Mouse (Mus musculus) hindbrain, embryonic 14.5 days (tissue): ENCODE measurements at regions not wholly inside any gene's neighbourhood (a gene's known extent, or its start where the extent isn't known, plus 50 kb on each side); places are given as distances from the start of the nearest gene placed in this dataset.

ENCODE experiments used
- ATAC-seq: fragments of 200-750 bp; cut with Nextera tagmentation; 2 replicates; pipeline ENCODE4 v1.8.0; 2017; ENCODE audit warnings: moderate number of reproducible peaks, mild to moderate bottlenecking, moderate TSS enrichment, moderate library complexity; ENCODE audit not compliant: low FRiP score
- DNase-seq: peaks from one replicate; pipeline ENCODE4 v3.0.0-alpha.2; 2015; ENCODE audit warnings: low spot score
- H3K27ac ChIP-seq: fragments of 300-500 bp; sonication (generic); 2 replicates; pipeline ENCODE4 v1.5.1; 2014; ENCODE audit warnings: mild to moderate bottlenecking, moderate library complexity
- H3K27me3 ChIP-seq: fragments of 300-500 bp; sonication (generic); 2 replicates; pipeline ENCODE4 v1.6.1; 2014; ENCODE audit warnings: mild to moderate bottlenecking, low read length, mixed read lengths; ENCODE audit not compliant: control insufficient read depth, insufficient read depth
- H3K36me3 ChIP-seq: fragments of 300-500 bp; sonication (generic); replicated peaks from 2 replicates; pipeline ENCODE4 v1.6.1; 2014; ENCODE audit not compliant: control insufficient read depth, insufficient read depth
- H3K4me1 ChIP-seq: fragments of 300-500 bp; sonication (generic); replicated peaks from 2 replicates; pipeline ENCODE4 v1.6.1; 2014; ENCODE audit warnings: antibody characterized with exemption, low read length, mixed read lengths; ENCODE audit not compliant: control insufficient read depth, insufficient read depth
- H3K4me2 ChIP-seq: fragments of 300-500 bp; sonication (generic); replicated peaks from 2 replicates; pipeline ENCODE4 v1.6.1; 2014; ENCODE audit warnings: mild to moderate bottlenecking, moderate library complexity
- H3K4me3 ChIP-seq: fragments of 300-500 bp; sonication (generic); replicated peaks from 2 replicates; pipeline ENCODE4 v1.5.1; 2014; ENCODE audit warnings: mild to moderate bottlenecking, low read length
- H3K9ac ChIP-seq: fragments of 300-500 bp; sonication (generic); 2 replicates; pipeline ENCODE4 v1.6.1; 2014
- H3K9me3 ChIP-seq: fragments of 300-500 bp; sonication (generic); 2 replicates; pipeline ENCODE4 v1.6.1; 2016; ENCODE audit warnings: low read length; ENCODE audit not compliant: control insufficient read depth
- WGBS: fragments of 180-500 bp; shearing (Covaris S2); extraction: QIAGEN DNeasy Blood & Tissue Kit; methylation state at CpG from one replicate; pipeline ENCODE4 v1.1.7; 2014; 5-methylcytosine and 5-hydroxymethylcytosine counted together

GRCm38 (mm10) chr16:73404509-73404908, 1007.1 kb downstream of the Robo2 start:
- DNase-seq (no peak), ATAC-seq (no peak)
- WGBS = 64% methylated on average over 3 of the region's 3 CpGs
- H3K27me3 ChIP-seq = no peaks in the 10 kb centered on the region
- no peak overlapping the region for H3K27ac ChIP-seq
- H3K4me3 ChIP-seq = no peak overlapping the region
- H3K9ac ChIP-seq = no peak overlapping the region
- H3K4me2 ChIP-seq = no peak overlapping the region
- no peaks in the 10 kb centered on the region for H3K9me3 ChIP-seq
- no peaks in the 10 kb centered on the region; the same call in 1 of the 2 replicates for H3K4me1 ChIP-seq
- no peaks in the 10 kb centered on the region for H3K36me3 ChIP-seq

GRCm38 (mm10) chr16:73404099-73404498, 1007.5 kb downstream of the Robo2 start:
- Histone ChIP-seq H3K36me3 (no peaks in the 10 kb centered on the region), H3K27ac (0 out of 2 replicates have a peak overlapping the region, but pooled peaks have one; percentile 26), H3K4me2 (no peak overlapping the region), H3K27me3 (no peaks in the 10 kb centered on the region), H3K4me1 (no peaks in the 10 kb centered on the region; the same call in 1 of the 2 replicates), H3K9me3 (no peaks in the 10 kb centered on the region), H3K4me3 (no peak overlapping the region), H3K9ac (no peak overlapping the region)
- 56% methylated on average over 3 of the region's 3 CpGs for WGBS
- no peak for ATAC-seq
- DNase-seq = no peak

- Histone ChIP-seq H3K9me3 (no peaks in the 10 kb centered on the region), H3K27ac (no peak overlapping the region), H3K36me3 (no peaks in the 10 kb centered on the region), H3K4me2 (no peak overlapping the region), H3K4me1 (no peaks in the 10 kb centered on the region), H3K4me3 (no peak overlapping the region), H3K27me3 (no peaks in the 10 kb centered on the region), H3K9ac (no peak overlapping the region)
- WGBS = 76% methylated on average over 2 of the region's 2 CpGs
- DNase-seq = no peak
- ATAC-seq = no peak
Measured at GRCm38 (mm10) chr16:73379056-73379455, 1032.6 kb downstream of the Robo2 start.

GRCm38 (mm10) chr16:73374608-73375165, 1036.9 kb downstream of the Robo2 start:
- ATAC-seq = peak; percentile 73; the same call in 1 of the 2 replicates
- H3K4me2 ChIP-seq = no peak overlapping the region
- H3K27ac ChIP-seq = peak overlapping the region; percentile 57
- 39% methylated on average over 3 of the region's 3 CpGs for WGBS
- H3K4me1 ChIP-seq = no peaks in the 10 kb centered on the region
- no peaks in the 10 kb centered on the region for H3K36me3 ChIP-seq
- H3K9ac ChIP-seq = no peak overlapping the region
- H3K9me3 ChIP-seq = peaks cover 4% of the 10 kb centered on the region; the same call in 1 of the 2 replicates
- H3K4me3 ChIP-seq = no peak overlapping the region
- DNase-seq = no peak
- no peaks in the 10 kb centered on the region for H3K27me3 ChIP-seq

GRCm38 (mm10) chr16:73368607-73369233, 1042.9 kb downstream of the Robo2 start:
- Histone ChIP-seq H3K27me3 (no peaks in the 10 kb centered on the region), H3K4me3 (no peak overlapping the region), H3K9me3 (peaks cover 4% of the 10 kb centered on the region; the same call in 1 of the 2 replicates), H3K4me2 (no peak overlapping the region), H3K4me1 (0 out of 2 replicates have a peak, but pooled peaks cover 11% of the 10 kb centered on the region), H3K27ac (peak overlapping the region; percentile 29), H3K36me3 (no peaks in the 10 kb centered on the region), H3K9ac (peak overlapping the region; percentile 2; the same call in 1 of the 2 replicates)
- WGBS = 38% methylated on average over 10 of the region's 10 CpGs
- no peak for ATAC-seq
- no peak for DNase-seq

GRCm38 (mm10) chr16:73367926-73368325, 1043.7 kb downstream of the Robo2 start:
- Histone ChIP-seq H3K4me1 (0 out of 2 replicates have a peak, but pooled peaks cover 11% of the 10 kb centered on the region), H3K36me3 (no peaks in the 10 kb centered on the region), H3K9me3 (peaks cover 4% of the 10 kb centered on the region; the same call in 1 of the 2 replicates), H3K9ac (no peak overlapping the region), H3K27ac (0 out of 2 replicates have a peak overlapping the region, but pooled peaks have one; percentile 38), H3K27me3 (no peaks in the 10 kb centered on the region), H3K4me3 (no peak overlapping the region), H3K4me2 (no peak overlapping the region)
- 74% methylated on average over 5 of the region's 5 CpGs for WGBS
- no peak for DNase-seq
- no peak for ATAC-seq

GRCm38 (mm10) chr16:73367226-73367840, 1044.3 kb downstream of the Robo2 start:
- Histone ChIP-seq H3K27me3 (no peaks in the 10 kb centered on the region), H3K4me3 (no peak overlapping the region), H3K4me1 (0 out of 2 replicates have a peak, but pooled peaks cover 11% of the 10 kb centered on the region), H3K4me2 (0 out of 2 replicates have a peak overlapping the region, but pooled peaks have one; percentile 6), H3K9me3 (peaks cover 4% of the 10 kb centered on the region; the same call in 1 of the 2 replicates), H3K36me3 (no peaks in the 10 kb centered on the region), H3K27ac (0 out of 2 replicates have a peak overlapping the region, but pooled peaks have one; percentile 38), H3K9ac (no peak overlapping the region)
- DNase-seq = peak; percentile 38
- no peak for ATAC-seq
- WGBS = 50% methylated on average over 17 of the region's 17 CpGs

- Histone ChIP-seq H3K4me1 (no peaks in the 10 kb centered on the region), H3K27me3 (no peaks in the 10 kb centered on the region), H3K36me3 (no peaks in the 10 kb centered on the region), H3K4me3 (no peak overlapping the region), H3K9me3 (no peaks in the 10 kb centered on the region), H3K4me2 (no peak overlapping the region), H3K9ac (no peak overlapping the region), H3K27ac (no peak overlapping the region)
- DNase-seq = no peak
- ATAC-seq = no peak
- 70% methylated on average over 5 of the region's 5 CpGs for WGBS
Measured at GRCm38 (mm10) chr16:73350698-73351097, 1042.6 kb downstream of the Robo1 start.

GRCm38 (mm10) chr16:73343941-73344340, 1035.8 kb downstream of the Robo1 start:
- DNase-seq (no peak), ATAC-seq (no peak)
- H3K27ac ChIP-seq = no peak overlapping the region
- H3K9ac ChIP-seq = no peak overlapping the region
- no peak overlapping the region for H3K4me3 ChIP-seq
- no peaks in the 10 kb centered on the region for H3K9me3 ChIP-seq
- H3K4me2 ChIP-seq = no peak overlapping the region
- WGBS = 86% methylated on average over 1 of the region's 1 CpGs
- no peaks in the 10 kb centered on the region for H3K36me3 ChIP-seq
- H3K4me1 ChIP-seq = no peaks in the 10 kb centered on the region
- H3K27me3 ChIP-seq = no peaks in the 10 kb centered on the region
